Mouse (Mus musculus): ENCODE results near the gene Wdr82. TPM values are rescaled to one million over a fixed set of nuclear protein-coding genes. Genes with fewer than 3 reads are reported as not detected.
"Not testable (repeated sequence)": the region's sequence is repeated elsewhere in the genome, so short reads cannot be mapped to it uniquely, and the experiment has no call there.

Gene Wdr82
- polyA plus RNA-seq, 1 experiment from 2014 or later = 20.5 TPM

- no peak for DNase-seq (ENCODE audit: low spot score)
These were observed 10.3 kb upstream of the Wdr82 start for GRCm38 (mm10) chr9:106160426-106160825.

- no peak for DNase-seq (ENCODE audit: low spot score)
These were observed 4.0 kb upstream of the Wdr82 start for GRCm38 (mm10) chr9:106166709-106167108.

GRCm38 (mm10) chr9:106167241-106167640 lies 3.5 kb upstream of the Wdr82 start:
- no peak for DNase-seq (ENCODE audit: low spot score)

- DNase-seq (ENCODE audit: low spot score) = no peak
These were observed 3.0 kb upstream of the Wdr82 start for GRCm38 (mm10) chr9:106167703-106168102.

- not testable (repeated sequence) for DNase-seq (ENCODE audit: low spot score)
These were observed 1.7 kb upstream of the Wdr82 start for GRCm38 (mm10) chr9:106169006-106169405.

GRCm38 (mm10) chr9:106169917-106170316 lies 811 bp upstream of the Wdr82 start:
- no peak for DNase-seq (ENCODE audit: low spot score)

GRCm38 (mm10) chr9:106171346-106172158 lies 824 bp downstream of the Wdr82 start:
- DNase-seq (ENCODE audit: low spot score) = peak; percentile 26

GRCm38 (mm10) chr9:106172527-106172926 lies 1.8 kb downstream of the Wdr82 start:
- no peak for DNase-seq (ENCODE audit: low spot score)

- DNase-seq (ENCODE audit: low spot score) = no peak
These were observed 2.6 kb downstream of the Wdr82 start for GRCm38 (mm10) chr9:106173363-106173762.

- DNase-seq (ENCODE audit: low spot score) = no peak
These were observed 4.9 kb downstream of the Wdr82 start for GRCm38 (mm10) chr9:106175552-106176200.

GRCm38 (mm10) chr9:106176769-106177168 lies 6.0 kb downstream of the Wdr82 start:
- no peak for DNase-seq (ENCODE audit: low spot score)

GRCm38 (mm10) chr9:106177799-106178198 lies 7.1 kb downstream of the Wdr82 start:
- DNase-seq (ENCODE audit: low spot score) = no peak

GRCm38 (mm10) chr9:106179454-106179853 lies 8.7 kb downstream of the Wdr82 start:
- no peak for DNase-seq (ENCODE audit: low spot score)

GRCm38 (mm10) chr9:106179964-106180363 lies 9.2 kb downstream of the Wdr82 start:
- DNase-seq (ENCODE audit: low spot score) = no peak

- no peak for DNase-seq (ENCODE audit: low spot score)
These were observed 11.4 kb downstream of the Wdr82 start for GRCm38 (mm10) chr9:106182146-106182545.

- no peak for DNase-seq (ENCODE audit: low spot score)
These were observed 13.3 kb downstream of the Wdr82 start for GRCm38 (mm10) chr9:106183996-106184395.

GRCm38 (mm10) chr9:106191355-106191754 lies 20.6 kb downstream of the Wdr82 start:
- DNase-seq (ENCODE audit: low spot score) = no peak

GRCm38 (mm10) chr9:106192024-106192423 lies 21.3 kb downstream of the Wdr82 start:
- DNase-seq (ENCODE audit: low spot score) = no peak

GRCm38 (mm10) chr9:106192998-106193397 lies 22.3 kb downstream of the Wdr82 start:
- peak; percentile 37 for DNase-seq (ENCODE audit: low spot score)

- no peak for DNase-seq (ENCODE audit: low spot score)
These were observed 23.4 kb downstream of the Wdr82 start for GRCm38 (mm10) chr9:106193930-106194807.

- no peak for DNase-seq (ENCODE audit: low spot score)
These were observed 25.0 kb downstream of the Wdr82 start for GRCm38 (mm10) chr9:106195693-106196092.
